Mouse (Mus musculus): Measurements from ENCODE around the gene Capn2.

DNA sequence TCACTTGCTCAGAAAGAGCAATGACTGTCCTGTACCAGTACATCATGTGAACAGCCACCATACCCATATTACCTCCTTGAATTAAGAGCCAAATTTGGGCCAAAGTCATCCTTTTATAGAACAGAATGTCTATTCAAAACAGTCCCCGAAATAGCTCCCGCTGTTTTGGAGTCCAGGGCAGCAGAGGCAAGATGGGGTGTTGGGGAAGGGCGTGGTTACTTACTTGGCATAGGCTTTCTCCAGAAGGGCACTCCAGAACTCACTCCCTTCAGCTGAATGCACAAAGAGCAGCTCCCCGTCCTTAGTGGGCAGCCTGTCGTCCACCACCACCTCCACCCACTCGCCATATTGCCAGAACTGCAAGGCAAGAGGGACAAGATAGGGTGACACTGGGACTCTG lies 25.6 kb downstream of the Capn2 start:
- TF ChIP-seq CTCF (IDR thresholded peaks at IDR 0.05; ENCODE audit: low read depth): no peak
- TF ChIP-seq EP300 (IDR thresholded peaks at IDR 0.05; ENCODE audit: low read depth): no peak

All from liver, postnatal 0 days (tissue).